Mouse (Mus musculus): ENCODE data around the gene Add2. TPM values are rescaled to one million over a fixed set of nuclear protein-coding genes. Genes with fewer than 3 reads are reported as not detected.

Add2 gene
- polyA plus RNA-seq, 1 experiment from 2014 or later, result 12.3 TPM

DNA sequence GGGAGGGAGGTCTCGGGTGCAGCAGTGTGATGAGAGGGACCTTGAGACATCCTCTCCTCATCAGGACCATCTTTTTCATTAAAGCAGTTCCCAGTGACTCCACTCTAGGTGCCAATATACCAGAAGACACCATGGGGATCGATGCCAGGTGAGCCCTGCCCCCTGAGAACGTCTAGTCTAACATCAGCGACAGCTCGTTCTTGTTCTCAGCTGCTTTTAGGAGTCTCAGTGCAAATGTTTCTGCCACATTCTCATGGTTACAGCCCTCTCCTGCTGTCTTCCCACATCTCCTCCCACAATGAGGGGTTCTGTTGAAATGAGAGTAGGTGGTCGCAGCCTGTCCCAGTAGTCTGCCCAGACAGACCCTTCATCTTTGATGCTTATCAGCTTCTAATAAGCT, 38.2 kb downstream of the Add2 start:
- no peak overlapping the region for H3K27ac ChIP-seq (ENCODE audit: poor library complexity, severe bottlenecking)
- no peak overlapping the region for H3K4me2 ChIP-seq
- no peaks in the 10 kb centered on the region for H3K9me3 ChIP-seq (replicated peaks)
- no peak overlapping the region for H3K9ac ChIP-seq
- 76% methylated on average over 6 of the region's 6 CpGs for WGBS
- ATAC-seq (ENCODE audit: insufficient number of reproducible peaks, low FRiP score), result no peak
- H3K27me3 ChIP-seq (replicated peaks), result 0 out of 2 replicates have a peak, but pooled peaks cover 4% of the 10 kb centered on the region
- H3K4me3 ChIP-seq, result no peak overlapping the region
- no peaks in the 10 kb centered on the region for H3K36me3 ChIP-seq
- H3K4me1 ChIP-seq (replicated peaks), result peaks cover 4% of the 10 kb centered on the region; the same call in 1 of the 2 replicates

DNA sequence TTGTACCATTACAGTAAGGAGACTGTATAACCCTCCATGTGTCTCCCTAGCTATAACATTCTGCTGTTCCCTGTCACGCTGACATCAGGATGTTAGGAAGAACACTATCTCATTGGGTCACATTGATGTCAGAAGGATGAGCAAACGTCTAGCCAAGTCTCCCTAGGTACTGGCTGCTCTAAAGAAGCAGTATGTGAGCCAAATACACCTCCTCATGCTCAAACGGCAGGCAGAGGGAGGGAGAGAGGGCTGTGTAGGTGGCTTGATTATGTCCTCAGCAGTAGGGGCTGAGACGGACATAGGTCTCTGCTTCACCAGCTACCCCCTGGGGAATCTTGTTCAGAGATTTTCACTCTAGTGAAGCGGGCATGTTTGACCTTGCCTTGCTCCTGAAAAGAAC, 38.7 kb downstream of the Add2 start:
- Histone ChIP-seq H3K4me3 (no peak overlapping the region), H3K36me3 (no peaks in the 10 kb centered on the region), H3K27ac (ENCODE audit: poor library complexity, severe bottlenecking) (no peak overlapping the region), H3K9me3 (replicated peaks) (no peaks in the 10 kb centered on the region), H3K9ac (no peak overlapping the region), H3K4me1 (replicated peaks) (peaks cover 3% of the 10 kb centered on the region; the same call in 1 of the 2 replicates), H3K27me3 (replicated peaks) (0 out of 2 replicates have a peak, but pooled peaks cover 4% of the 10 kb centered on the region), H3K4me2 (no peak overlapping the region)
- 48% methylated on average over 5 of the region's 5 CpGs for WGBS
- ATAC-seq (ENCODE audit: insufficient number of reproducible peaks, low FRiP score), result no peak

DNA sequence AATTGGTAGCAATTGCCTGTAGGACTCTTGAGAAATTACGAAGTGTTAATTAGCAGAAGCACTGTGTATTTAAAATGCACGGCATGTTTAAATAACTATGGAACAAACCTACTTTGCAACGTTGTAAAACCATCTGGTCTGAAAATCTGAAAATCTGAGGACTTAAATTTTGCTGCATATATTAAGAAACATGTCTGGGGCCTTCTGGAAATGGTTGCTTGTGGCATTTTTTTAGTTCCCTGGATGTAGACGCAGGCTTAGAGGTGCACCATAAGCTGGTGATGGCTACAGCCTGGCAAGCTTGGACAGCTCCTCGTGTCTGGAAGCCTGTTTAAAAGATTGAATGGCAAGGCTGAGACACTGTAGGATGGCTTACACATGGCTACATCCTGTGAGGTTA, 40.5 kb downstream of the Add2 start:
- H3K9me3 ChIP-seq (replicated peaks), result no peaks in the 10 kb centered on the region
- no peaks in the 10 kb centered on the region for H3K4me1 ChIP-seq (replicated peaks)
- no peak overlapping the region for H3K4me2 ChIP-seq
- no peak overlapping the region for H3K4me3 ChIP-seq
- H3K36me3 ChIP-seq, result no peaks in the 10 kb centered on the region
- H3K27ac ChIP-seq (ENCODE audit: poor library complexity, severe bottlenecking), result no peak overlapping the region
- no peak for ATAC-seq (ENCODE audit: insufficient number of reproducible peaks, low FRiP score)
- WGBS, result 72% methylated on average over 5 of the region's 5 CpGs
- 0 out of 2 replicates have a peak, but pooled peaks cover 4% of the 10 kb centered on the region for H3K27me3 ChIP-seq (replicated peaks)
- H3K9ac ChIP-seq, result no peak overlapping the region

DNA sequence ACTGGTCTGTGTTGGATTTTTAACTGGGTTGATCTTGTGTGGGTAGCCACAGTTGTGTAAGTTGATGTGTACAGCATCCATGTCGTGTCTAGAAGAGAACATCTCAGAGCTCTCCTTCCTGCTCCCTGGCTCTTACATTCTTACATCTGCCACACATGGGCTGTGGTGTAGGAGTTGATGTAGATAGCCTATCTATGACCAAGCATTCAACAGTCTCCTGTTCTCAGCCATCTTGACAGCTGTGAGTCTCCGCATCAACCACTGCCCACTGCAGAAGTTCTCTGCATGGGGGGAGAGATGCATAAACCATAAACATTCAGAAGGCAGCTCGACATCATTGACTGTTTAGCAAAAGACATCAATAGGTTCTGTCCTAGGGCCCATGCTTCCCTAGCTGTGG, 41.4 kb downstream of the Add2 start:
- no peaks in the 10 kb centered on the region for H3K36me3 ChIP-seq
- 71% methylated on average over 3 of the region's 3 CpGs for WGBS

DNA sequence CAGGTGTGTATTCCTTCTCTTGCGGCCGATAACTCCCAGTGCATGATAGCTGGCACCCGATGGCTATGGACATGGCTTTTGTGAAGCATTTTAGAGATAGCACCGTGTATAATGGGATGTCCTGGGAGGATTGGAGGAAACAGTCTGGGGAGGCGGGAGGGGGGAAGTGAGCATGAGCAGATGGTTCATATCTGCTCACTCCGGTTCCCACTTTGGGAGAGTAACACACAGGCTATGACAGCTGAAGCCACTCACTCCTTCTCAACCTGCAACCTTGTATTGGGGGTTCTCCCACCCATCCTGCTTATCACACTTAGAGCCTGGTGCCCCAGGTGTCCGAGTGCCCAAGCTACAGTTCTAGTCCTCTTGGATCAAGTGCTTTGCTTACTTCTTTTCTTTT, 41.8 kb downstream of the Add2 start:
- Histone ChIP-seq H3K4me2 (no peak overlapping the region), H3K4me1 (replicated peaks) (no peaks in the 10 kb centered on the region), H3K27me3 (replicated peaks) (0 out of 2 replicates have a peak, but pooled peaks cover 1% of the 10 kb centered on the region), H3K36me3 (no peaks in the 10 kb centered on the region), H3K27ac (ENCODE audit: poor library complexity, severe bottlenecking) (no peak overlapping the region), H3K4me3 (no peak overlapping the region), H3K9ac (no peak overlapping the region), H3K9me3 (replicated peaks) (no peaks in the 10 kb centered on the region)
- WGBS, result 66% methylated on average over 7 of the region's 7 CpGs
- no peak for ATAC-seq (ENCODE audit: insufficient number of reproducible peaks, low FRiP score)

More for the DNA sequence above, 41.4 kb downstream of the Add2 start:
- Histone ChIP-seq H3K27me3 (replicated peaks) (0 out of 2 replicates have a peak, but pooled peaks cover 4% of the 10 kb centered on the region), H3K4me3 (no peak overlapping the region), H3K9ac (no peak overlapping the region), H3K27ac (ENCODE audit: poor library complexity, severe bottlenecking) (no peak overlapping the region), H3K9me3 (replicated peaks) (no peaks in the 10 kb centered on the region), H3K4me1 (replicated peaks) (no peaks in the 10 kb centered on the region), H3K4me2 (no peak overlapping the region)
- ATAC-seq (ENCODE audit: insufficient number of reproducible peaks, low FRiP score), result no peak

DNA sequence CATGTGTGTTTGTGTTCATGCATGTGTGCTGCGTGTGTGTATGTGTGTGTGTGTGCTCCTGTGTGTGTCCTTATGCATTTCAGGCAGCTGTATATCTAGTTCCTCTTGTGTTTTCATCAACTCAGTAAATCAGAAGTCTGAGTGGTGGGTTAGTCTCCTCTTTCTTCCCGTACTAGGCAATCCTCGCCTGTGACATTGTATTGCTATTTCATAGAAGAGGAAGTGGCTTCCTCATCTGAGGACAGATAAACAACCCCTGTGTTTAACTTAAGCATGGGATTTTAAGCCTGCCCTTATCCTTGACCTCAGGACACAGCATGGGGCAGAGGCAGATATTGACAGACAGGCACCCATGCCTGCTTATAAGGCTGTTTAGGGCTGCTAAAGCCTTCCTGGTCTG, 45.4 kb downstream of the Add2 start:
- ATAC-seq (ENCODE audit: insufficient number of reproducible peaks, low FRiP score), result no peak
- no peak overlapping the region for H3K4me3 ChIP-seq
- H3K4me1 ChIP-seq (replicated peaks), result no peaks in the 10 kb centered on the region
- no peaks in the 10 kb centered on the region for H3K36me3 ChIP-seq
- no peaks in the 10 kb centered on the region for H3K27me3 ChIP-seq (replicated peaks)
- H3K9me3 ChIP-seq (replicated peaks), result no peaks in the 10 kb centered on the region
- no peak overlapping the region for H3K9ac ChIP-seq
- no peak overlapping the region for H3K27ac ChIP-seq (ENCODE audit: poor library complexity, severe bottlenecking)
- 74% methylated on average over 3 of the region's 3 CpGs for WGBS
- H3K4me2 ChIP-seq, result no peak overlapping the region

DNA sequence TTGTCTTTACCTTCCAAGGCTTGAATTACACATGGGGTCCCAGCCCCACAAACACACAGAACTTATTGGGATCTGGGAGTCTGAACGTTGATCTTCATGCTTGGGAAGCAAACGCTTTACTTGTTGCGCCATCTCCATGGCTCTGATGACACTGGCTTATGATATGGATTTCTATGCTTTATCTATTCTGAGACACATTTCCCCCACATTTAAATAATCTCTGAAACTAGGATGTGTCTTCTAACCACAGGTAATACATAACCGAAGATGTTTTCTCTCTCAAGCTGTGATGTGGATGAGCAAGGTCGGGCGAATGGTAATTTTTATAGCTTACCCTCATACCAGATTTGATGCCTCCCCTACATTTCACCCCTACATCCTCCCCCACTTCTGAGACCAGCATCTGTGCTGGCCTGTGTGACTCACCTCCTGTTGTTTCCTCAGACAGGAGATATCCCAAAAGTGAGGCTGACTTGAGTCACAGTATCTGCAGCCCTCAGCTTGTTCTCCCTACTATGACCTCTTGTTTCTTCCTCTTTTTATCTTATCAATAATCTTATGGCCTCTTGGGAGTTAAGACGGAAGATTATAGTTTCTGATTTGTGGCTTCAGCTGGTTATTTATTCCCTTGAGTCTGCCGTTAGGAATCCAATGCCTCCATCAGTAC, 46.2 kb downstream of the Add2 start:
- Histone ChIP-seq H3K4me2 (no peak overlapping the region), H3K36me3 (no peaks in the 10 kb centered on the region), H3K27ac (ENCODE audit: poor library complexity, severe bottlenecking) (no peak overlapping the region), H3K27me3 (replicated peaks) (no peaks in the 10 kb centered on the region), H3K4me1 (replicated peaks) (no peaks in the 10 kb centered on the region), H3K9me3 (replicated peaks) (no peaks in the 10 kb centered on the region), H3K4me3 (no peak overlapping the region), H3K9ac (no peak overlapping the region)
- ATAC-seq (ENCODE audit: insufficient number of reproducible peaks, low FRiP score), result no peak
- 72% methylated on average over 8 of the region's 8 CpGs for whole genome bisulfite sequencing

DNA sequence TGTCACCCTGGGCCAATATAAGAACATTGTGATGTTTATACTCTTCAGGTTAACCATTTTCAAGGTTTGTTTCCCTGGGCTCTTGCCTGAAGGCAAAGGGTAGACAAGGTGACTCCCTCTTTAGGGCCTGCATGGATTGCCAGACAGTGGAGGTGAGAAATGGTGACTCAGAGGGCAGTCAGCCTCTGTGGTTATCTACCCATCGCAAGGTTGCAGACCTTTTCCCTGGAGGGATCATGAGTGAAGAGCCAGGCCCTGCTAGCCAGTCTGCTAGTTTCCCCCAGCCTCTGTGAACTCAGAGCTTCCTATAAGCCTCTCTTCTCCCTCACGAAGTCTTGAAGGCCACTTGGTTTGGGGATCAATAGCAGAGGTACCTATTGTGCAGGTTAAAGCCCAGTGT, 48.0 kb downstream of the Add2 start:
- no peak overlapping the region for H3K4me2 ChIP-seq
- H3K27ac ChIP-seq (ENCODE audit: poor library complexity, severe bottlenecking), result 0 out of 2 replicates have a peak overlapping the region, but pooled peaks have one; percentile 58
- ATAC-seq (ENCODE audit: insufficient number of reproducible peaks, low FRiP score), result peak; percentile 51; the same call in 1 of the 2 replicates
- no peaks in the 10 kb centered on the region for H3K36me3 ChIP-seq
- WGBS, result 70% methylated on average over 2 of the region's 2 CpGs
- no peak overlapping the region for H3K9ac ChIP-seq
- no peaks in the 10 kb centered on the region for H3K4me1 ChIP-seq (replicated peaks)
- no peaks in the 10 kb centered on the region for H3K9me3 ChIP-seq (replicated peaks)
- H3K4me3 ChIP-seq, result no peak overlapping the region
- H3K27me3 ChIP-seq (replicated peaks), result no peaks in the 10 kb centered on the region

DNA sequence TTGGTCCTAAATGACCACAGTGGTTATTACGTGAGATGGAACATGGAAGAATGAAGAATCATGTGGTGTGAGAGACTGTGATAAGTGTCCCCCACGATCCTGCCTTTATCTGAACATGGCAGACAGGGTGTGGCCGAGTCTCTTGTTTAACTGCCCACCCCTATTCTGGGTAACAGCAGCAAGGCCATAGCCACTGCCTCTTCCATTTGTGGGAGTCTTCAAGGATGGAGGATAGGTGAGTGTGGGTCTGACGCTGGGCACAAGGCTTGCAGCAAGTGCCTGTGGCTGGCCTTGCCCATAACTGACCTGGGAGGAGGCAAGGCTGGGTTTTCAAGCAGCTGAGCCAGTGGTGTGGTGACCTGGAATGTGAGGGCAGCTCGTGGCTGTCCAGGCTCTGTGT, 49.4 kb downstream of the Add2 start:
- no peak overlapping the region; the same call in 1 of the 2 replicates for H3K9ac ChIP-seq
- H3K36me3 ChIP-seq, result no peaks in the 10 kb centered on the region
- H3K9me3 ChIP-seq (replicated peaks), result no peaks in the 10 kb centered on the region
- peak overlapping the region; percentile 17; the same call in 1 of the 2 replicates for H3K4me3 ChIP-seq
- no peaks in the 10 kb centered on the region for H3K27me3 ChIP-seq (replicated peaks)
- no peaks in the 10 kb centered on the region for H3K4me1 ChIP-seq (replicated peaks)
- no peak overlapping the region for H3K4me2 ChIP-seq
- WGBS, result 55% methylated on average over 5 of the region's 5 CpGs
- peak overlapping the region; percentile 55; the same call in 1 of the 2 replicates for H3K27ac ChIP-seq (ENCODE audit: poor library complexity, severe bottlenecking)
- ATAC-seq (ENCODE audit: insufficient number of reproducible peaks, low FRiP score), result peak; percentile 89

DNA sequence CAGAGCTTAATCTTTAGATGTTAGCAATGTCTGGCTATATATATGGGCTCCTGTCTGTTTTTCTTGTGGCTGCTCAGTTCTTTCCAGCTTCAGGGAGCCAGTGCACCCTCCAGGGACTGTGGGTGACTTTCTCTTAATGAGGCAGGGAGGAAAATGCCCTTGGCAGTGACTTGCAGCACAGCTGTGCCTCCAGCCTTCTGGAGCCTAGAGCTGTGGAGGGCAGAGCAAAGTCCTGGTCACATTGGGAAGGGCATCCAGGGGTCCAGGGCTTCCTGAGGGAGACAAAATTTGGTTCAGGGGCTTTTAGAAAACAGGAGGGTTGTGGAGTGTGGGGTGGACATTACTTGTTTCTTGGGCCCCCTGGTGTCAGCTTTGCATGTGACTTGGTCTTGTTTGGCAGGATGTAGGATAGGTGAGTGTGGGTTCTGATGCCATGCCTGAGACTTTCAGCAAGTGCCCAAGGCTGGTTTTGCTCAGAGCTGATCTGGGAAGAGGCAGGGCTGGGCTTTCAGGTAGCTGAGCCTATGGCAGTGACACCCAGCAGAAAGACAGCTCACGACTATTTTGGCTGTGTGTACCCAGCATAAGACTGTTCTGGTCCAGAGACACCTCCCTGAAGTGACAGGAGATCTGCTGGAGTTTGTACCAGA, 50.0 kb downstream of the Add2 start:
- Histone ChIP-seq H3K9ac (peak overlapping the region; percentile 57; the same call in 1 of the 2 replicates), H3K27me3 (replicated peaks) (no peaks in the 10 kb centered on the region), H3K36me3 (no peaks in the 10 kb centered on the region), H3K9me3 (replicated peaks) (no peaks in the 10 kb centered on the region), H3K4me3 (0 out of 2 replicates have a peak overlapping the region, but pooled peaks have one; percentile 17), H3K27ac (ENCODE audit: poor library complexity, severe bottlenecking) (peak overlapping the region; percentile 55; the same call in 1 of the 2 replicates), H3K4me2 (no peak overlapping the region), H3K4me1 (replicated peaks) (no peaks in the 10 kb centered on the region)
- peak; percentile 43; the same call in 1 of the 2 replicates for ATAC-seq (ENCODE audit: insufficient number of reproducible peaks, low FRiP score)
- WGBS, result 72% methylated on average over 1 of the region's 1 CpGs

DNA sequence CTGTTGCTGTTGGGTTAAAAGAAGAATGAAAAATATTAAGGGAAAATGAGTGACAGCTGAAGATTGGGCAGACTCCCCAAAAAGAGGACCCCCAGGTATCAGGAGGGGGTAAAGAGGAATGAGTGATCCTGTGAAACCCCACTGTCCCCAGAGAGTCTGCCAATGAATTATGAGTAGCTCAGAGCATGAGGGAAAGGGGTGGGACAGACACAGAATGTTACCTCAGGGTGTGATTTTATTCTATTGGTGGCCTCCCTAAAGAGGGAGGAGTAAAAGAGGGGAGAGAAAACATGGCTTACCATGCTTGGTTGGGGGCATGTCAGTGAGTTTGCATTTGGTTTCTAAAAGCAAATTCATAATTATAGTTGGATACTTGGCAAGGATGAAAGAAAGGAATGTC, 50.8 kb downstream of the Add2 start:
- Histone ChIP-seq H3K27ac (ENCODE audit: poor library complexity, severe bottlenecking) (no peak overlapping the region), H3K27me3 (replicated peaks) (no peaks in the 10 kb centered on the region), H3K9ac (no peak overlapping the region), H3K4me3 (0 out of 2 replicates have a peak overlapping the region, but pooled peaks have one; percentile 17), H3K9me3 (replicated peaks) (no peaks in the 10 kb centered on the region), H3K4me1 (replicated peaks) (no peaks in the 10 kb centered on the region), H3K36me3 (no peaks in the 10 kb centered on the region), H3K4me2 (peak overlapping the region; percentile 29; the same call in 1 of the 2 replicates)
- ATAC-seq (ENCODE audit: insufficient number of reproducible peaks, low FRiP score), result peak; percentile 65
